Mouse (Mus musculus) G1E (cell line): ENCODE results near the gene Eno2.

Source experiments
- CTCF ChIP-seq: IDR thresholded peaks from 2 replicates; pipeline ENCODE4 v1.5.1; 2012; ENCODE audit warnings: low read depth, low read length, inconsistent platforms, mixed read lengths
- POLR2AphosphoS5 ChIP-seq: IDR thresholded peaks from 2 replicates; pipeline ENCODE4 v1.6.1; 2012; ENCODE audit warnings: low read depth, low read length, inconsistent platforms; ENCODE audit not compliant: insufficient replicate concordance

DNA sequence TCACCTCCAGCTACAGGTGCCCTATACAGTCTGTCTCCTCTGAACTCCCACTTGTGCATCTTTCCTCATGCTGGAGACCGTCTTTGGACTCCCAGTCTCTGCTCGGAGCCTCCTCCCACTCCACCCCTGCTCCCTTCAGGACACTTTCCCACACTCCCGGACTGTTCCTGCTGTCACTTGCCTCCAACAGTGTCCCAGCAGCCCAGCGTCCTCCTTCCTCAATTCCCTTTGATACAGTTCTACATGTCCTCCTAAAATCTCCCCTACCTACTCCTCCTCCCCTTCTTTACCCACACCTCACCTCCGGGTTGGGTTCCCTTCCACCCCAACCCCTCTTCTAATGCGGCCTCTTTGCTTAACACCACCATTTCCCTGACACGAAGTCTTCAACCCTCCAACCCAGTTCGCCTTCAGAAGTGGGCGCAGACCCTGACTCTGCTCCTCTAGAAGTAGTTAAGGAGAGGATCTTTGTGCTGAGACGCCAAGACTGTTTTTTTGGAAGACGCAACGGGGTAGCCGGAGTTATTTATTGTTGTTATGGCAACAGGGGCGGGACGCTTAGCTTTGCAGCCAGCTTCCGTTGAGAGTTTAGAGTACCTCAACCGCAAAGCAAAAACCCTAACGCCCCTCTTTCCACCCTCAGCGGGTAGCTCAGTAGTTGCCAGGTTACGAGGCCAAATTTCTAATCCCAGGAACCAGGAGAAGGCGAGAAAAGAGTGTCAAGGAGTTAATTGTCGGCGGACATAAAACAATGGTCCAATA is 9.9 kb upstream of the Eno2 start, which contains the start of gene Lrrc23:
- TF ChIP-seq POLR2AphosphoS5 = no peak
- TF ChIP-seq CTCF = no peak
